Mouse (Mus musculus): Measurements from ENCODE around the gene Grem1.

DNA sequence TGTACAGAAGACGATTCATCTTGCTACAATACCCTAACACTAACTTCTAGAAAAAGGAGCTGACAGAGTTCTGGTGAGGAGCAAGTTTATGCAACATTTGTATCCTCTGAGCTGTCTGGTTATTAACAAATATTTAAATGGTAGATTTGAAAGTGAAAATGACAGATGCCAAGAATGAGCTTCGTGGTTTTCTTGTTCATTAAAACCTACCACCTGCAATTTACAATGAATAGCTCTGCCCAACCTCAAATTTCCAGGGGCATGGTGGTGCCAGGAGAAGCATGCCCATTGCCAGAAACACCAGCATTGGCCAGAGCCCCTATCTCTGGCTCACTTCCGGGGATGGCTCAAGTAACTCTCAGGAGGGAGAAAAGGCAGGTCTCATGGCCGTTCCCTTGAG, 23.1 kb upstream of the Grem1 start:
- no peak for TF ChIP-seq CTCF (IDR thresholded peaks at IDR 0.05; ENCODE audit: low read depth, low read length)
- TF ChIP-seq POLR2A (IDR thresholded peaks at IDR 0.05; ENCODE audit: extremely low read depth, insufficient read depth, low read length): no peak
